Mouse (Mus musculus): ENCODE measurements around the gene Dlat. TPM values are rescaled to one million over a fixed set of nuclear protein-coding genes. Genes with fewer than 3 reads are reported as not detected.
A peak's percentile ranks its signal among the peaks of the same experiment; 100 is the strongest.

Dlat gene
- polyA plus RNA-seq, 1 experiment, result 64.6 TPM

DNA sequence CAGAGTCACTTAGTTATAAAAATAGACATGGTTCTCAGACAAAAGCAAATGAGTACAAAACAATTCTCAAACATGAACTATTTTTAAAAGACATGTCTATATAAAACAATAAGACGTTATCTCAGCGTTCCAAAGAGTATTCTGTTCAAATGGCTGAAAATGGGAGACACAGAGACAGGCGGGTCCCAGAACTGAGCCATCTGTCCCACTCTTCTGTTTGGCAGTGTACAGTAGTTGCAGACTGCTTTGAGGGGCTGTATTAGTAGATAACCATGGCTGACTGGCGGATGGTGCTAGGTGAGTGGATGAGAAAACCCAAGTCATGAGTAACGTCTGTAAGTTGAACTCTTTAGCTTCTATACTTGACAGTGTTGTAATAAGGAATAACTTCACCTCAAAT lies 5.2 kb upstream of the Dlat start:
- Histone ChIP-seq H3K79me2 (ENCODE audit: control insufficient read depth, insufficient read depth) (no peaks in the 10 kb centered on the region), H3K27me3 (ENCODE audit: control insufficient read depth, insufficient read depth, insufficient read length) (no peaks in the 10 kb centered on the region), H3ac (ENCODE audit: control insufficient read depth, insufficient read length) (no peak overlapping the region), H3K4me2 (ENCODE audit: low read depth) (no peak overlapping the region), H3K36me3 (ENCODE audit: control insufficient read depth, insufficient read depth) (no peaks in the 10 kb centered on the region), H3K4me3 (no peak overlapping the region)
- TF ChIP-seq MAX (IDR thresholded peaks at IDR 0.05; ENCODE audit: low read depth) (no peak), SRF (IDR thresholded peaks at IDR 0.05; ENCODE audit: control insufficient read depth, insufficient read length, low read depth) (no peak), MYOG (IDR thresholded peaks at IDR 0.05; ENCODE audit: control insufficient read depth in 1 of 3, insufficient read depth in 1 of 3, insufficient read length in 2 of 3, low read depth in 2 of 3) (no peak), MYOD1 (IDR thresholded peaks at IDR 0.05; ENCODE audit: control insufficient read depth in 1 of 3, insufficient read length in 2 of 3, low read depth in 2 of 3) (no peak), E2F4 (IDR thresholded peaks at IDR 0.05; ENCODE audit: insufficient read depth) (no peak), TCF12 (IDR thresholded peaks at IDR 0.05; ENCODE audit: insufficient read depth, poor library complexity, severe bottlenecking) (no peak), CEBPB (IDR thresholded peaks at IDR 0.05; ENCODE audit: insufficient read depth, poor library complexity, severe bottlenecking) (no peak), POLR2AphosphoS2 (IDR thresholded peaks at IDR 0.05; ENCODE audit: insufficient read length, low read depth) (no peak), USF1 (IDR thresholded peaks at IDR 0.05; ENCODE audit: low read depth) (no peak), TCF3 (IDR thresholded peaks at IDR 0.05; ENCODE audit: insufficient read length, low read depth) (no peak), REST (IDR thresholded peaks at IDR 0.05; ENCODE audit: insufficient read depth, insufficient read length) (no peak), POLR2A (IDR thresholded peaks at IDR 0.05; ENCODE audit: insufficient read length, low read depth) (no peak)

DNA sequence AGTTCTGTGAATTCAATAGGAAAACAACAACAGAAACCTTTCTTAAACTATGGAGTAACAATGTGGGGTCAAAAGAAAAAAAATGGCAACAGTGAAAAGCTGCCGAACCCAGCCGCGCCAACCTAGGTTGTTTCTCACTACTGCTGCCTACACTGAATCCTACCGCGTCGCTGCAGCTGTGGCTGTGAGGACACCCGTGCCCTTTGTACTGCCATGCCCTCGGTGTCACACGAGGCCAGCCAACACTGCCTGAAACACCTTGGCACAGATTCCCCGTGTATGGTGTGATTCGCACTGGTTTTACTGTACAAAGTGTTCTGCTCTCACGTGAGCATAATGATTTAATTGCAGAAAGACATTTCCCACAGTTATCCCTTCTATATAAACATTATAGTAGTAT lies 851 bp upstream of the Dlat start:
- no peak for TF ChIP-seq POLR2AphosphoS2 (IDR thresholded peaks at IDR 0.05; ENCODE audit: insufficient read length, low read depth)
- peak; percentile 20 for TF ChIP-seq POLR2A (IDR thresholded peaks at IDR 0.05; ENCODE audit: insufficient read length, low read depth)
- TF ChIP-seq TCF3 (IDR thresholded peaks at IDR 0.05; ENCODE audit: insufficient read length, low read depth), result no peak
- no peak for TF ChIP-seq TCF12 (IDR thresholded peaks at IDR 0.05; ENCODE audit: insufficient read depth, poor library complexity, severe bottlenecking)
- peak in 2 of 3 experiments; percentile 22 to 42 for TF ChIP-seq MYOG (IDR thresholded peaks at IDR 0.05; ENCODE audit: control insufficient read depth in 1 of 3, insufficient read depth in 1 of 3, insufficient read length in 2 of 3, low read depth in 2 of 3)
- TF ChIP-seq MYOD1 (IDR thresholded peaks at IDR 0.05; ENCODE audit: control insufficient read depth in 1 of 3, insufficient read length in 2 of 3, low read depth in 2 of 3), result peak in 1 of 3 experiments; percentile 47
- TF ChIP-seq CEBPB (IDR thresholded peaks at IDR 0.05; ENCODE audit: insufficient read depth, poor library complexity, severe bottlenecking), result no peak
- Histone ChIP-seq H3ac (ENCODE audit: control insufficient read depth, insufficient read length) (peak overlapping the region; percentile 85), H3K27me3 (ENCODE audit: control insufficient read depth, insufficient read depth, insufficient read length) (no peaks in the 10 kb centered on the region), H3K4me2 (ENCODE audit: low read depth) (peak overlapping the region; percentile 94), H3K79me2 (ENCODE audit: control insufficient read depth, insufficient read depth) (peaks cover 9% of the 10 kb centered on the region), H3K4me3 (peak overlapping the region; percentile 76), H3K36me3 (ENCODE audit: control insufficient read depth, insufficient read depth) (peaks cover 7% of the 10 kb centered on the region)

DNA sequence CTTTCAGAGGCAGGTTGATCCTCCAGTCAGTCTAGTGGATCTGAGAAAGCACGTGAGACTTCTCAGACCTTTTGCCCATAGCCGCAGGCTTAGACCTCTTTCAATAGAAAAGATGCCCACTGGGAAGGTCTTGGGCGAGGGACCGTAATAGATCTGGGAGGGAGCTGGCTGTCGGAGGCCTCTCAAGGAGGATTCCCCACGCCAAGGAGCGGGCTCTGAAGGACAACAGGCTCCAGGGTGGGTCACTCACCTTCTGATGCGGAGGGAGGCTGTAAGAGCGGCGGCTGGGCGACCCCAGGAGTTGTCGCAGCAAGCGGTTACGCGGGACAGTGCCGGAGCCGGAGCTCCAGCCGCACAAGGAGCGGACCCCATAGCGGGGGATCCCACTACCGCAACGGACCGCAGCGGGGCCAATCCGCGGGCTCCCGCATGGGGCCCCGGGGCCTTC lies 615 bp downstream of the Dlat start:
- TF ChIP-seq USF1 (IDR thresholded peaks at IDR 0.05; ENCODE audit: low read depth) (no peak), TCF3 (IDR thresholded peaks at IDR 0.05; ENCODE audit: insufficient read length, low read depth) (no peak), SRF (IDR thresholded peaks at IDR 0.05; ENCODE audit: control insufficient read depth, insufficient read length, low read depth) (no peak), MYOD1 (IDR thresholded peaks at IDR 0.05; ENCODE audit: control insufficient read depth in 1 of 3, insufficient read length in 2 of 3, low read depth in 2 of 3) (no peak), E2F4 (IDR thresholded peaks at IDR 0.05; ENCODE audit: insufficient read depth) (no peak), REST (IDR thresholded peaks at IDR 0.05; ENCODE audit: insufficient read depth, insufficient read length) (no peak), MYOG (IDR thresholded peaks at IDR 0.05; ENCODE audit: control insufficient read depth in 1 of 3, insufficient read depth in 1 of 3, insufficient read length in 2 of 3, low read depth in 2 of 3) (no peak), POLR2A (IDR thresholded peaks at IDR 0.05; ENCODE audit: insufficient read length, low read depth) (no peak), POLR2AphosphoS2 (IDR thresholded peaks at IDR 0.05; ENCODE audit: insufficient read length, low read depth) (no peak), MAX (IDR thresholded peaks at IDR 0.05; ENCODE audit: low read depth) (no peak), TCF12 (IDR thresholded peaks at IDR 0.05; ENCODE audit: insufficient read depth, poor library complexity, severe bottlenecking) (no peak), CEBPB (IDR thresholded peaks at IDR 0.05; ENCODE audit: insufficient read depth, poor library complexity, severe bottlenecking) (no peak)
- H3K27me3 ChIP-seq (ENCODE audit: control insufficient read depth, insufficient read depth, insufficient read length), result no peaks in the 10 kb centered on the region
- H3K79me2 ChIP-seq (ENCODE audit: control insufficient read depth, insufficient read depth), result peaks cover 9% of the 10 kb centered on the region
- peak overlapping the region; percentile 76 for H3K4me3 ChIP-seq
- peak overlapping the region; percentile 70 for H3K4me2 ChIP-seq (ENCODE audit: low read depth)
- peaks cover 7% of the 10 kb centered on the region for H3K36me3 ChIP-seq (ENCODE audit: control insufficient read depth, insufficient read depth)
- H3ac ChIP-seq (ENCODE audit: control insufficient read depth, insufficient read length), result peak overlapping the region; percentile 85

DNA sequence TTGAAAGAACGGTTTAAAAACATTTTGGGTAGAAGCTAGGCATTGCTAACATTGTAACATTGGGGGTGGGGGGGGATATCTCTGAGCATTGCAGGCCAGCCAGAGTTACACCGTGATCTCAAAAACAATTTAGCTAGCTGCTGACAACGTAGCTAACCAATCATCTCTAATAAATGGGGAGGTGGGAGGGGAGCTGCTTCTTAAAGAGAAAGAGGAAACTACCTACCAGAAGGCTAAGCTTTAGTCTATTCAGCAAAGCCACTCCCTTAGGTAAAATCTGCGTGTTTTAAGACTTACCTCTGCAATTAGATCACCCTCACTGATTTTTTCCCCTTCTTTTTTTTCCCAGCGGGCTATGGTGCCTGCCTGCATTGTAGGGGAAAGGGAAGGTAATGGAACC lies 1.2 kb downstream of the Dlat start:
- H3K4me2 ChIP-seq (ENCODE audit: low read depth), result peak overlapping the region; percentile 70
- peaks cover 7% of the 10 kb centered on the region for H3K36me3 ChIP-seq (ENCODE audit: control insufficient read depth, insufficient read depth)
- no peak for TF ChIP-seq POLR2A (IDR thresholded peaks at IDR 0.05; ENCODE audit: insufficient read length, low read depth)
- TF ChIP-seq E2F4 (IDR thresholded peaks at IDR 0.05; ENCODE audit: insufficient read depth), result no peak
- no peak for TF ChIP-seq POLR2AphosphoS2 (IDR thresholded peaks at IDR 0.05; ENCODE audit: insufficient read length, low read depth)
- TF ChIP-seq REST (IDR thresholded peaks at IDR 0.05; ENCODE audit: insufficient read depth, insufficient read length), result no peak
- TF ChIP-seq TCF3 (IDR thresholded peaks at IDR 0.05; ENCODE audit: insufficient read length, low read depth), result no peak
- no peak for TF ChIP-seq SRF (IDR thresholded peaks at IDR 0.05; ENCODE audit: control insufficient read depth, insufficient read length, low read depth)
- TF ChIP-seq TCF12 (IDR thresholded peaks at IDR 0.05; ENCODE audit: insufficient read depth, poor library complexity, severe bottlenecking), result no peak
- TF ChIP-seq MAX (IDR thresholded peaks at IDR 0.05; ENCODE audit: low read depth), result no peak
- no peak for TF ChIP-seq MYOD1 (IDR thresholded peaks at IDR 0.05; ENCODE audit: control insufficient read depth in 1 of 3, insufficient read length in 2 of 3, low read depth in 2 of 3)
- TF ChIP-seq USF1 (IDR thresholded peaks at IDR 0.05; ENCODE audit: low read depth), result no peak
- no peak for TF ChIP-seq CEBPB (IDR thresholded peaks at IDR 0.05; ENCODE audit: insufficient read depth, poor library complexity, severe bottlenecking)
- TF ChIP-seq MYOG (IDR thresholded peaks at IDR 0.05; ENCODE audit: control insufficient read depth in 1 of 3, insufficient read depth in 1 of 3, insufficient read length in 2 of 3, low read depth in 2 of 3), result no peak
- peaks cover 9% of the 10 kb centered on the region for H3K79me2 ChIP-seq (ENCODE audit: control insufficient read depth, insufficient read depth)
- peak overlapping the region; percentile 85 for H3ac ChIP-seq (ENCODE audit: control insufficient read depth, insufficient read length)
- H3K4me3 ChIP-seq, result peak overlapping the region; percentile 76
- H3K27me3 ChIP-seq (ENCODE audit: control insufficient read depth, insufficient read depth, insufficient read length), result no peaks in the 10 kb centered on the region
